Mouse (Mus musculus) olfactory bulb, adult 2 months (tissue): ENCODE measurements around the gene Kmt2a.

Experiments
- CTCF ChIP-seq: fragments of 200-500 bp; IDR thresholded peaks from 2 replicates; pipeline ENCODE4 v1.5.1; 2012; ENCODE audit warnings: low read depth, mild to moderate bottlenecking, low read length, moderate library complexity; ENCODE audit not compliant: insufficient read depth
- POLR2A ChIP-seq: fragments of 200-500 bp; IDR thresholded peaks from 2 replicates; pipeline ENCODE4 v1.6.1; 2012; ENCODE audit warnings: mild to moderate bottlenecking, low read depth, low read length, moderate library complexity; ENCODE audit not compliant: insufficient read depth

GRCm38 (mm10) chr9:44802808-44803450 lies 78.2 kb downstream of the Kmt2a start, which contains the start of gene Ttc36:
- TF ChIP-seq CTCF = no peak
- TF ChIP-seq POLR2A = no peak
